Mouse (Mus musculus): Measurements from ENCODE around the gene Nsmce1.

GRCm38 (mm10) chr7:125474535-125474934 lies 16.9 kb downstream of the Nsmce1 start:
- TF ChIP-seq POLR2A (IDR thresholded peaks at IDR 0.05; ENCODE audit: low read depth, low read length) = no peak
- TF ChIP-seq CTCF (conservative IDR thresholded peaks at IDR 0.05; ENCODE audit: insufficient read depth, insufficient read length, low read depth, low read length) = no peak

Data from kidney, adult 2 months (tissue).